Mouse (Mus musculus) R1 (cell line): ENCODE data around the gene Gm42688.
A peak's percentile ranks its signal among the peaks of the same experiment; 100 is the strongest.

Experiments used
- DNase-seq: peaks from one replicate; pipeline ENCODE4 v3.0.0-alpha.2; 2018; ENCODE audit warnings: low read depth, low spot score

The Gm42688 gene

DNA sequence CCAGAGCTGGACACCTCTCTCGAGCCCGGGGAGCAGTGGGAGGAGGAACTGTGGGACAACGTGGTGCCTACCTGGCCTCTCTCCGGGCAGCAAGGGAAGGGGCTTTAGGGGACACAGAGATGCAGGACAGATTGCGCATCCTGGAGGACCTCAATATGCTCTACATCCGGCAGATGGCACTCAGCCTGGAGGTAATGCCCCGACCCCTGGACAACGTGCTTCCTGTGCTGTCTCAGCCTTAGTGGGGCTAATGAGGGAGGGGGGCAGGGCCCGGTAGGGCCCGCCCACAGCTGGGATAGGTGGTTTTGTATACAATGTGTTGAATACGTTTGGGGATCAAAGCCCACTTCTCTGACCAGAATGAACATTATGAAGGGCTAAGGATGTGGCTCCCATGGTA is 36.6 kb downstream of the Gm42688 start:
- no peak for DNase-seq

DNA sequence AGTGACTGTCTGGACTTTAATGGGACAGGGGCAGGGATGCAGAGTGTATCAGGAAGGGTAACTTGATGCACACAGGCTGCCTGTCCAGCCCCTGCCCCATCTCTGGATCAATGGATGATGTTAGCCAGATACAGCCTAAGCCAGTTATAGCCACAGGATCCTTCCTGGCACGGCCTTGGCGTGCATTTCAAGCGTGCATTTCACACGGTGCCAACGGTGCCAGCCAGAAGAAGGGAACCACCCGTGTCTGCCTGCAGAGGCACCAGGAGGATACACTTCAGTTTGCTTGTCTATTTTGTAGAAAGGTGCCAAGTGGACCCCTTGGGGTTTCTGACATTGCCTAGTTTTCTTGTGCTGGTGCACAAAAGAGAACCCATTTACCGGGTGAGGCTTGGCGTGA is 38.6 kb downstream of the Gm42688 start:
- no peak for DNase-seq

DNA sequence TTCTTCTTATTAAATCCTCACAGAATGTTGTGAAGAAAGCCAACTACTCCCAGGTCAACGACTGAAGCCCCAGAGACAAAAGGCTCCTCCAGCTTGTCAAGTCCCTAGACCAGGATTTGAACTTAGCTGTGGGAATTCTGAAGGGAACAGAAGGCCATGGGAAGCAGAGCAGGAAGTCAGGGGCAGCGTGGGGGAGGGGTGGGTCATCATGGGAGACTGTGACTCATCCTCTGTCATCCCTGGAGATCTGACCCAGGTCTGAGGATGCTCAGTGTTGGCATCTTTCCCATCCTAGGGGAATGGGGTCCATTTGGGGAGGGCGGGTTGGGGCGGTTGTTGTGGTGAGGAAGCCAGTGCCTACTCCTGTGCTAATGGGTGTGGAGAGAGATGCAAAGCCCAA is 40.2 kb downstream of the Gm42688 start:
- DNase-seq: no peak

DNA sequence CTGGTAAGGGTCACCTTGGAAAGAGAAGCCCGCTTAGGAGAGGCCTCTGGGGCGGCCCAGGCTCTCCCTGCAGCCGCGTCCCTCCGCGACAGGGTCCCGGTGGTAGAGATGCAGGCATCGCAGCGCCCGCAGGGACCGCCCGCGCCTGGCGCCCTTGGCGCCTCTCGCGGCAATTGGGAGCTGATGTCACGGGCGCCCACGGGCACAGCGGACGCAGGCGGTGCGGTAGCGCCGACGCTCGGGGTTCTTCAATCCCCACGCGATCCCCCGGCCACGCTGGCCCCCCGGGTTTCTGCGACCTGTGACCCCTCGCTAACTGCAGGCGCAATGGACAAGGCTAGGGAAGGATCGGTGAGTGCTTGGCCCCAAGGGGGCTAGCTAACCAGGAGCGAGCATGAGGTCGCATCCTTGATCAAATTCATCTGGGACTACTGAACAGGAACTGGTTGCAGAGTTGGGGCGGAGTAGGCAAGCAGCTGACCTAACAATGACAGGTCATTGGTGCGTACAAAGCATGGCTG is 40.9 kb downstream of the Gm42688 start:
- DNase-seq: no peak

DNA sequence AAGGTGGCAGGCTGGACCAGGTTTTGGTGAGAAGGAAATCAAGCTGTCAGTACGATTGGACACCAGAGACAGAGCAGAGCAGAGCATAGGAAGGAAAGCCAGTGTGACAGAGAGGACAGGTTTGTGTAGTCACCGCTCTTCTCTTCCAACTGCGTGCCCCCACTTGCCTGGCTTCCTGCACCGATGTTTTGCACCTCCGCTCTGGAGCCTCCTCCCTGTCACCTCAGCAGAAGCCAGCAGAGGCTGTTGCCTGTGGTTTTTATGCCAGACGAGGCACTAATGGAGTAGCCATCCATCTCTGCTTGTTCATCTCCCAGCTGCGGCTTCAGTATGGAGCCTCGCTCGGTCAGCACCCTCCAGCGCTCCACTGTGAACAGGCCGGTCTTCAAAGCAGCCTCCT is 41.5 kb downstream of the Gm42688 start:
- no peak for DNase-seq

DNA sequence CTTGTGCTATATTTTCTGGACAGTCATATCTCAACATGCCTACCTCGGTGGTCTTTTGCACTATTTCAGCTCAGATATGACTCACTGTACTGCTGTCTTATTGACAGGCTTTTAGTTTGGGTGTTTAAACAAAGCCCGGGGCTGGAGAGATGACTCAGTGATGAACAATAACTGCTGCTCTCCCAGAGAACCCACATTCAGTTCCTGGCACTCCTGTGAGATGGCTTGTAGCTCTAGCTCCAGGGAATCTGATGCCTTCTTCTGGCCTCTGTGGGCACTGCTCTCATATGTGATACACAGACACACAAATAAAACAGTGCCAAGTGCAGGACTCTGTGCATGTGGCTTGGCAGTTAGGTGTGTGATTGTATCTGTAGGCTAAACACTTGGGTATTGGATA is 43.8 kb downstream of the Gm42688 start:
- DNase-seq: no peak

DNA sequence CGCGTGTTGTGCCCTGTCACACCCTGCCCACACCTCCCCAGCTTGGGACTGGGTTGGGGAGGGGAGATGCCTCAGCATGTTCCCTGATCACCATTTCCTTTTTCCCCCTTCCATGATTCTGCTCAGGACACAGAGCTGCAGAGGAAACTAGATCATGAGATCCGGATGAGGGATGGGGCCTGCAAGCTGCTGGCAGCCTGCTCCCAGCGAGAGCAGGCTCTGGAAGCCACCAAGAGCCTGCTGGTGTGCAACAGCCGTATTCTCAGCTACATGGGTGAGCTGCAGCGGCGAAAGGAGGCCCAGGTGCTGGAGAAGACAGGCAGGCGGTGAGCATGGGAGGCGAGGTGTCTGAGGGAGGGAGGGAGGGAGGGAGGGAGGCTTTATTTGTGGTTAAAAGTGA is 44.4 kb downstream of the Gm42688 start:
- DNase-seq: no peak

DNA sequence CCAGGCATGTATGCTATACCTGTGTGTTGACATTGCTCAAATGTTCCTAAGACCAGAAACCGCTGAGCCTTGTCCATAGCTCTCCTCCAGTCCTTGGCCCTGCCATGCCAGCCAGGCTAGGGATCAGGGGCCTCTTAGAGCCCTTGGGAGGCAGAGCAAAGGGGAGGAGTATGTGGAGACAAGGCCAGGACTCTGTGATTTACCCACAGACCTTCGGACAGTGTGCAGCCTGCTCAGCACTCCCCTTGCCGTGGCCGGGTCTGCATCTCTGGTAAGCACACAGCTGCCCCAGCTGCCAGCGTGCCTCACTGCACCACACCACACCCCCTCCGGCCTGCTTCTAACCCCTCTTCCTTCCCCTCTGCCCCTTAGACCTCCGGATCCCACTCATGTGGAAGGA is 45.9 kb downstream of the Gm42688 start:
- no peak for DNase-seq

DNA sequence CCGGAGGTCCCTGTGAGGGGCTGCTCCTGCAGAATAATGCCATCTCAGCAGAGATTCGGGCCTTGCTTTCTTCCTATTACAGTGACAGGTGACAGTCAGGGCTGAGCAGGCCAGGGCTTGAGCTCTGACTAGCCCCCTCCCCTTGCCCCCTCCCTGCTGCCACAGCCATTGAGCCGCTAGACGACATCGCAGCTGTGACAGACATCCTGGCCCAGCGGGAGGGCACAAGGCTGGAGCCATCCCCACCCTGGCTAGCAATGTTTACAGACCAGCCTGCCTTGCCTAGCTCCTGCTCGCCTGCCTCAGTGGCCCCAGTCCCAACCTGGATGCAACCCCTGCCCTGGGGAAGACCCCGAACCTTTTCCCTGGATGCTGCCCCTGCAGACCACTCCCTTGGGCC is 50.3 kb downstream of the Gm42688 start:
- no peak for DNase-seq

DNA sequence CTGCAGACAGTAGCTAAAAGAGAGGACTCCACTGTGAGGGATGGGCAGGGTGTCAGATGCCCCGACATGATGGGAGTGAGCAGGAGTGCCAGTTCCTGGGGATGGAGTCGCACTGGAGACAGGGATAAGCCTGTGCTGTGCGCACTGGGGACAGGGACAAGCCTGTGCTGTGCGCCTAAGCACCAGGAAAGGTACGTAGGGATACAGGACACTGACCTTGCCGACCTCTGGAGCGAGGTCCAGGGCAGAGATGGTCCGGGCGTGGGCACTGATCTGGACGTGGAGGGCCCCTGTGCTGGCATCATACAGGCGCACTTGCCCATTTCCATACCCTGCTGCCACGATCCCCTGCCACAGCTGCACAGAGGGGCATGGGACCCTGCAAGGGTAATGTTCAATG is 51.6 kb downstream of the Gm42688 start:
- no peak for DNase-seq

DNA sequence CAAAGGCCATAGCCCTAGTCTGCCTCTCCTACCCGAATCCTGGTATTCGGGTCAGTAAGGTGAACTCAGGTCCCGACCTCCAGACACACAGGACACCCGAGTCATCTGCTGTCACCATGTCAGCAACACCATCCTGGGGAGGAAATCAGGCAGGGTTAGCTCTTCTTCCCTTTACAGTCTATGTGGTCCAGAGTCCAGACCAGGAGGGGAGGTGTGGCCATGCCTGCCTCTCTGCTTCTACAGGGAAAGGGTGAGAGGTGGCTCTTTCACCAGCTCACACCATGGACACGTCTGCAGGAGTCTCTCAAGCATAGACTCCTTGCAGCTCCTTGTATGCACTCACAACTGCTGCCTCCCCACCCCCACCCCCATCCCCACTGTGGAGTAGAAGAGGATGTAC is 52.1 kb downstream of the Gm42688 start:
- no peak for DNase-seq

DNA sequence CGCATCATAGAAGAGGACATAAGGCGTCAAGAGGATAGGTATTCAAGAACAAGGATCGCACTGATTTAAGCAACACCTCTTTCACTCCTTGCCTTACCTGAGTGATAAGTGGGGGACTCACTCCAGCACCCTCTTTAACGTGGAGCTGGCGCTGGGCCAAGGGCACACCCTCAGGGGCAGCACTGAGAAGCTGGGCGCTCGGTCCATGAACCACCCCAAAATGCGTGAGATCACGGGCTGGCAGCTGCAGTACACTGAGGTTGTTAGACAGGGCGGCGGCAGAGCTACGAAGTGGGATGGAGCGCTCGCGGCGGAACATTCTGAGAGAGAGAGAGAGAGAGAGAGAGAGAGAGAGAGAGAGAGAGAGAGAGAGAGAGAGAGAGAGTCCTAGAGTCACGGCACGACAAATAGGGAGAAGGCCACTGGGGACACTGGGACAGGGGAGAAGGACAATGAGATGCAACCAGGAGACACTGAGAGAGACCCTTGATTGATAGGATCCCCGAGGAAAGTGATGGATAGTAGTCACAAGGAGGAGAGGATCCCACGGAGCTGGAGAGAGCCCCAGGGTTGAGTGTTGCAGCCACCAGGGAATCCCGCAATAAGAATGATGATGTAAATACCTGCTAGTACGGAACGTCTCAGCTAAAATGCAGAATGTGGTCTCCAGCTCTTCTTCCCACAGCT is 54.3 kb downstream of the Gm42688 start:
- no peak for DNase-seq

DNA sequence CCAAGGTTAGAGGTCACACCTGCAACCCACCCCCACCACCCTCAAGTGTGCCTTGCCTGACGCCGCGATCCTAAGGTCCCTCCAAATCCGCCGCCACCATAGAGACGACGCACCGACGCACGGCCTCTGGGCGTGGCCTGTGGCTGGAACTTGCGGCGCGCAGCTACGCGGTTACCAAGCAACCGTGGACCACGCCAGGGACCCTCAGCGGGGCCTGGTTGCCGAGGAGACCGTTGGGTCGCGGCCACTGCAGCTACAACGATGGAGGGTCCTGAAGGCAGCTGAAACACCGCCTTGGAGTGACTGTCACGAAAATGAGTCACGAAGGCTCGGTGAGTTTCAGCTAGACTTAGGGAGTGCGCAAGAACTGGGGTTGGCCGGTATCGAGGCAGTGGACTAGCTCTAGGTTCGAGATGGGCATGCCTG is 54.9 kb downstream of the Gm42688 start, which contains the start of the genes Wdr54 and 1700003E16Rik:
TSS of gene Wdr54 (minus strand) at position 139 of the 426 bp plus-strand sequence.
TSS of gene 1700003E16Rik (plus strand) at position 146 of the 426 bp plus-strand sequence.
- DNase-seq: peak; percentile 87

DNA sequence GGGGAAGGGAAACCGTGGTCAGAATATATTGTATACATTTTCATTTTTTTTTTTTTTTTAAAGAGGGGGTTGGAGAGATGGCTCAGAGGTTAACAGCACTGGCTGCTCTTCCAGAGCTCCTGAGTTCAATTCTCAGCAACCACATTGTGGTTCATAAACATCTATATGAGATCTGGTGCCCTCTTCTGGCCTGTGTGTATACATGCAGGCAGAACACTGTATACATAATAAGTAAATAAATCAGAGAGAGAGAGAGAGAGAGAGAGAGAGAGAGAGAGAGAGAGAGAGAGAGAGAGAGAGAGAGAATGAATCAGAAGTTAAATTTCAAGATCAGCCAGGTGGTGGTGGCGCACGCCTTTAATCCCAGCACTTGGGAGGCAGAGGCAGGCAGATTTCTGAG is 58.0 kb downstream of the Gm42688 start:
- DNase-seq: peak; percentile 72
